Mouse (Mus musculus) MEL (cell line): ENCODE data around the gene Smurf1.

Experiments used
- CTCF ChIP-seq, 3 experiments: IDR thresholded peaks in 2 of 3; conservative IDR thresholded peaks in 1 of 3; 2 replicates each; pipeline ENCODE4 v1.5.1; 2011 to 2012; ENCODE audit warnings: low read length in 3 of 3, low read depth in 2 of 3, mild to moderate bottlenecking in 2 of 3, improper control_type of control experiment in 1 of 3, inconsistent platforms in 1 of 3, mixed read lengths in 1 of 3, moderate library complexity in 1 of 3; ENCODE audit not compliant: control insufficient read depth in 1 of 3, insufficient read depth in 1 of 3, poor library complexity in 1 of 3, severe bottlenecking in 1 of 3
- ELF1 ChIP-seq: IDR thresholded peaks from 2 replicates; pipeline ENCODE4 v1.6.1; 2014; ENCODE audit warnings: low read depth, mild to moderate bottlenecking, inconsistent platforms, low read length, improper control_type of control experiment, moderate library complexity
- EP300 ChIP-seq, 2 experiments: IDR thresholded peaks; 2 replicates each; pipeline ENCODE4 v1.6.1; 2011; ENCODE audit warnings: improper control_type of control experiment in 2 of 2, low read length in 2 of 2, low read depth in 1 of 2, mild to moderate bottlenecking in 1 of 2
- GATA1 ChIP-seq: IDR thresholded peaks from 2 replicates; pipeline ENCODE4 v1.6.1; 2011; ENCODE audit warnings: low read depth, low read length, improper control_type of control experiment
- MAX ChIP-seq: IDR thresholded peaks from 2 replicates; pipeline ENCODE4 v1.6.1; 2011; ENCODE audit warnings: low read length, improper control_type of control experiment
- POLR2A ChIP-seq, 2 experiments: IDR thresholded peaks; 2 replicates each; pipeline ENCODE4 v1.6.1; 2011 to 2012; ENCODE audit warnings: low read length in 2 of 2, mild to moderate bottlenecking in 2 of 2, control low read depth in 1 of 2, improper control_type of control experiment in 1 of 2, low read depth in 1 of 2, moderate library complexity in 1 of 2; ENCODE audit not compliant: control insufficient read depth in 1 of 2, insufficient read depth in 1 of 2, poor library complexity in 1 of 2
- TAL1 ChIP-seq: IDR thresholded peaks from 2 replicates; pipeline ENCODE4 v1.6.1; 2012; ENCODE audit warnings: mild to moderate bottlenecking, inconsistent platforms, low read length, moderate library complexity, mixed read lengths
- TCF12 ChIP-seq: IDR thresholded peaks from 2 replicates; pipeline ENCODE4 v1.6.1; 2014; ENCODE audit warnings: low read depth, mild to moderate bottlenecking, inconsistent platforms, low read length, improper control_type of control experiment, moderate library complexity
- USF2 ChIP-seq, 2 experiments: IDR thresholded peaks; 2 replicates each; pipeline ENCODE4 v1.6.1; 2011 to 2012; ENCODE audit warnings: improper control_type of control experiment in 2 of 2, low read length in 2 of 2, borderline replicate concordance in 1 of 2, inconsistent platforms in 1 of 2, low read depth in 1 of 2, mild to moderate bottlenecking in 1 of 2; ENCODE audit not compliant: insufficient read depth in 1 of 2

DNA sequence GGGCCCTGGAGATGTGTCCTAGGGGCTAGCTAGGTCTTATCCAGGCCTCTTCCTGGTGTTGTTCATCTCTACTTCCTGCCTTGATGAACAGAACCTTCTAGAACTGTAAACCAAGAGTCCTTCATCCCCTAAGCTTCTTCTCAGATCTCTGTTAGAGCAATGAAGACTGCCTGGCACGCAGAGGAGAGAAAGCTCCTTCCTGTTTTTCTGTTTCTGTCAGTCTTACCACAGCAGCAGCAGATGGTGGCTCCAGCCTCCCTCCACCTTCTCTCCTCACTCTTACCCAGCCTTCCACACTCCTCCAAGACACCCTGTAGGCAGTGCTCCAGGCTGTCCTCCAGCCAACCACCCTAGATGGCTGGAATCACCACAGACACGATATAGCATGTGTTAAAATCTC, 28.3 kb downstream of the Smurf1 start:
- no peak for TF ChIP-seq POLR2A (IDR thresholded peaks at IDR 0.05; ENCODE audit: control insufficient read depth in 1 of 2, insufficient read depth in 1 of 2, low read depth in 1 of 2, low read length in 2 of 2, poor library complexity in 1 of 2)
- no peak for TF ChIP-seq TAL1
- no peak for TF ChIP-seq MAX
- no peak for TF ChIP-seq CTCF (IDR thresholded peaks at IDR 0.05 in 2 of 3, conservative IDR thresholded peaks at IDR 0.05 in 1 of 3; ENCODE audit: control insufficient read depth in 1 of 3, insufficient read depth in 1 of 3, low read depth in 2 of 3, low read length in 3 of 3, poor library complexity in 1 of 3, severe bottlenecking in 1 of 3)
- no peak for TF ChIP-seq USF2 (IDR thresholded peaks at IDR 0.05; ENCODE audit: borderline replicate concordance in 1 of 2, insufficient read depth in 1 of 2, low read depth in 1 of 2, low read length in 2 of 2)
- no peak for TF ChIP-seq ELF1
- TF ChIP-seq TCF12: no peak
- TF ChIP-seq EP300 (IDR thresholded peaks at IDR 0.05; ENCODE audit: low read depth in 1 of 2, low read length in 2 of 2): no peak
- no peak for TF ChIP-seq GATA1
